Mouse (Mus musculus) limb, embryonic 11.5 days (tissue): ENCODE results near the gene Mms19. TPM values are rescaled to one million over a fixed set of nuclear protein-coding genes. Genes with fewer than 3 reads are reported as not detected.

ENCODE experiments used
- ATAC-seq: fragments of 200-750 bp; cut with Nextera tagmentation; 2 replicates; pipeline ENCODE4 v1.8.0; 2017; ENCODE audit warnings: low read depth; ENCODE audit not compliant: insufficient number of reproducible peaks, low FRiP score, low TSS enrichment
- DNase-seq: peaks from one replicate; pipeline ENCODE4 v3.0.0-alpha.2; 2015; ENCODE audit warnings: low spot score
- H3K27ac ChIP-seq: fragments of 300-500 bp; sonication (generic); replicated peaks from 2 replicates; pipeline ENCODE4 v1.5.1; 2014; ENCODE audit warnings: low read depth, mild to moderate bottlenecking, low read length
- H3K27me3 ChIP-seq: fragments of 300-500 bp; sonication (generic); 2 replicates; pipeline ENCODE4 v1.6.1; 2014; ENCODE audit warnings: mild to moderate bottlenecking, low read length, mixed read lengths; ENCODE audit not compliant: control insufficient read depth, insufficient read depth
- H3K36me3 ChIP-seq: fragments of 300-500 bp; sonication (generic); 2 replicates; pipeline ENCODE4 v1.6.1; 2014; ENCODE audit warnings: mild to moderate bottlenecking, low read length, moderate library complexity, mixed read lengths; ENCODE audit not compliant: control insufficient read depth, insufficient read depth
- H3K4me1 ChIP-seq: fragments of 300-500 bp; sonication (generic); 2 replicates; pipeline ENCODE4 v1.6.1; 2014; ENCODE audit warnings: low read length, mixed read lengths; ENCODE audit not compliant: control insufficient read depth, insufficient read depth
- H3K4me2 ChIP-seq: fragments of 300-500 bp; sonication (generic); 2 replicates; pipeline ENCODE4 v1.6.1; 2014; ENCODE audit warnings: low read depth, mild to moderate bottlenecking, moderate library complexity; ENCODE audit not compliant: severe bottlenecking
- H3K4me3 ChIP-seq: fragments of 300-500 bp; sonication (generic); 2 replicates; pipeline ENCODE4 v1.5.1; 2014; ENCODE audit warnings: low read depth, low read length
- H3K9ac ChIP-seq: fragments of 300-500 bp; sonication (generic); 2 replicates; pipeline ENCODE4 v1.6.1; 2014; ENCODE audit warnings: mild to moderate bottlenecking, low read length
- H3K9me3 ChIP-seq: fragments of 300-500 bp; sonication (generic); 2 replicates; pipeline ENCODE4 v1.6.1; 2016; ENCODE audit warnings: low read length; ENCODE audit not compliant: control insufficient read depth
- WGBS: fragments of 180-500 bp; shearing (Covaris S2); extraction: QIAGEN DNeasy Blood & Tissue Kit; methylation state at CpG from one replicate; pipeline ENCODE4 v1.1.7; 2014; 5-methylcytosine and 5-hydroxymethylcytosine counted together
- polyA plus RNA-seq: library from polyadenylated mRNA; unstranded; fragments of >200 nt; fragmentation: Nextera tagmentation; extraction: Ambion mirVana; gene quantifications from 2 replicates; pipeline ENCODE4 v1.2.1, GENCODE M21; 2014

The Mms19 gene
- 40.1 and 50.5 TPM in 2 replicates for polyA plus RNA-seq

DNA sequence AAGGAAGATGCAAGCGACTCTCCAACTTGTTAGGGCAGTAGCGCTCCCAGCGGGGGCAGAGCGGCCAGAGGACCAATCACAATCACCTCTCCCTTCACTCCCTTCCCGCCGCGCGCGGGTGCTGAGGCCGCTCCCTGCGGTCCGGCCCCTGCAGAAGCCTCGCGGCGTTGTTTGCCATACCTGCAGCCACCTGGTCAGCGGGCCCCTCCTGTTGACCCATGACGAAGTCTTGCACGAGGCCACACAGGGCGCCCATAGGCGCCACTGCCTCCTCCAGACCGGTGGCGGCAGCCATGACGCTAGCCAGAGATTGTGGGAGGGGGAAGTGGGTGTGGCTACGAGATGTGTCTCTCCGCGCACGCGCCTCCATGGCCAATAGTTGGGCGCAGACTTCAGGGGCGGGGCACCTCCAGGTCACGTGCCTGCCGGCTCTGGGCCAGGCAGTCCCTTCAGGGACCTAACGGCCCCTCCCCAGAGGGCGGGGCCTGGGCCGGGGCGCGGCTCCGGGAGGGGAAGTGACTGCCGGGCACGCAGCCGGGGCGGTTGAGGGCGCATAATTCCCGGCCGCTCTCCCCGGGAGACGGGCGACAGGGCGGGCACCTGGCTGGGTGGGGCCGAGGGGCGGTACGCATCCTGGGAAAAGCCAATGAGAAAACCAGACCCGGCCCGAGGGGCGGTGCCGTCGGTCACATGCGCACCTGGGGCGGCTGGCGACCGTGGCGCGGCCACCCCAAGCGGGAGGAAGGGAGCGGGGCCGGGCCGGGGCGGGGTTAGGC, at the start of gene Mms19:
Gene Mms19, minus strand, starts transcription at position 339 of the 776 bp plus-strand sequence.
- WGBS = under 1% methylated on average over 60 of the region's 68 CpGs
- peak within 1 kb of the TSS; percentile 86 for H3K4me3 ChIP-seq
- H3K9ac ChIP-seq = peak within 1 kb of the TSS; percentile 44
- H3K36me3 ChIP-seq = no peaks in the 10 kb centered on the region
- H3K9me3 ChIP-seq = no peaks in the 10 kb centered on the region
- H3K4me1 ChIP-seq = peaks cover 12% of the 10 kb centered on the region; the same call in 1 of the 2 replicates
- peak; percentile 99 for DNase-seq
- peak within 1 kb of the TSS; percentile 44 for H3K27ac ChIP-seq
- H3K27me3 ChIP-seq = no peaks in the 10 kb centered on the region
- peak within 1 kb of the TSS; percentile 63 for H3K4me2 ChIP-seq
- ATAC-seq = peak; percentile 97

DNA sequence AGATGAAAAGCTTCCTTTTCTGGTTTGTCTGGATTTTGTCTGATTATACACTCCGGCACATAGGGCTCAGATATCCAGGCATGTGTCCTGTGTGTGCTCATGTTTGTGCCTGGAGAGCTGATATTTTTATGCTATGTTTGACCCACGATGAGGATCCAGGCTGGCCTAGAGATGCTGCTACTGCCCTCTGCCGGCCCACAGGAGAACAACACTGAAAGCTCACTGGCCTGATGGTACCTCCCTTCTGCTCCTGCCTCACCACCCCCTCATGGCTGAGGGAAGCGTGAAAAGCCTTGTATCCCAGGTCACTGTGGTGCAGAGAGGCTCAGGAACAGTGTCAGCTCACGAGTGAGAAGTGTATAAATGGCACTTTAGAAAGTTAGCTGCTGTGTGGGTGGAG, 45.2 kb upstream of the Mms19 start:
- no peaks in the 10 kb centered on the region for H3K9me3 ChIP-seq
- H3K9ac ChIP-seq = no peak overlapping the region
- DNase-seq = peak; percentile 83
- H3K4me1 ChIP-seq = no peaks in the 10 kb centered on the region
- no peak overlapping the region for H3K27ac ChIP-seq
- H3K27me3 ChIP-seq = no peaks in the 10 kb centered on the region
- 6% methylated on average over 5 of the region's 5 CpGs for WGBS
- H3K4me2 ChIP-seq = no peak overlapping the region
- H3K36me3 ChIP-seq = 0 out of 2 replicates have a peak, but pooled peaks cover 3% of the 10 kb centered on the region
- no peak overlapping the region for H3K4me3 ChIP-seq
- ATAC-seq = 0 out of 2 replicates have a peak, but pooled peaks have one; percentile 9

DNA sequence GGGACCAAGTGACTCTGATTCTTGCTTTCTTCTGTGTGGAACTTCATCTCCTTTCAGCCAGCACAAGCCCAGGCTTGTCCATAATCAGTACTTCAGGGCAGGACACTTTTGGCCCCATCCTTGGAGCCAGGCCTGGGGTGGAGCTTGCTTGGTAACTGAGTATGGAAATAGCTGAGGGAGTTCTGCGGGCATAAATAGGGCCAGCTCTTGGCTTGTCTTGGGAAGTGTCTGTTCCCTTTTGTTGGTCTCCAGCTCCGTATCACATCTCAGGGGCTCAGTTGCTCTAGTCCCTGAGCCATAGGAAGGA, 41.5 kb upstream of the Mms19 start:
- peaks cover 3% of the 10 kb centered on the region; the same call in 1 of the 2 replicates for H3K4me1 ChIP-seq
- H3K27me3 ChIP-seq = no peaks in the 10 kb centered on the region
- H3K9ac ChIP-seq = no peak overlapping the region
- H3K9me3 ChIP-seq = no peaks in the 10 kb centered on the region
- 83% methylated on average over 2 of the region's 2 CpGs for WGBS
- H3K36me3 ChIP-seq = 0 out of 2 replicates have a peak, but pooled peaks cover 3% of the 10 kb centered on the region
- no peak overlapping the region for H3K4me2 ChIP-seq
- H3K27ac ChIP-seq = no peak overlapping the region
- no peak overlapping the region for H3K4me3 ChIP-seq
- DNase-seq = no peak
- no peak for ATAC-seq

DNA sequence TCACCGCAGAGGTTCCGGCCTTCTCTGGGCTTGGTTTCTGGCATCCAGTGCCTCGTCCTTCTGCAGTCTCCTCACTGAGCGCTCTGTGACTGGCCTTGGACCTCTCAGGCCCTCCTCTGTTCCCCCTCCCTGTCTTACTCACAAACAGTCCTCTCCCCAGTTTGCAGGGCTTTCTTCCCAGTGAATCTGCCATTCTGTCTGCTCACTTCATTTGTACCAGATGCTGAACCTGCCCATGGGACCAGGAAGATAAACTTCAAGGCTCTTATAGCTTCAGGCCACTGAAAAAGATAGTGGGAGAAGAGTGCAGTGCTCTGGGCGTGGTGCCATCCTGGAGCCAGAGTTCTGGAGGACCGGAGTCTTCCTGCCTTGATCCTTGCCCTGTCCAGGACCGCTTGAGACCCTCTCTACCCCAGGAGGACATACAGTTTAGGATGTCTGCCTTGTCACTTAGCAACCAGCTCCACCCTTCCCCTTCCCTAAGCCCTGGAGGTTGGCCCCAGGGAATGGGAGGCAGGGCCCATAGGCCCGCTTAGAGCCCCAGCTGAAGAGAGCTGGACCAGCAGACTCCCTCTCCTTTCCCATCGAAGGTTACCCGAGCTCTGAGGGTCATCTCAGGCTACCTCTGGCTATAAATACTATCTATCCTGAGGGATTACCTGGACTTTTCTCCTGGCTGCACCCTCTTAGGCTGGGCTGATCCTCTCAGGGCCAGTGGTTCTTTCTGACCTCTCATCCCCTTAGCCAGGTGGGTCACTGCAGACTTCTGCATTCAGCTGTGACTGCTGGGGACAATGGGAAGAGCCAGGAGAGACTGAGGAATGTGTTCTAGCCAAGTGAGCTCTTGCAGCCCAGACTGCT, 41.0 kb upstream of the Mms19 start:
- Histone ChIP-seq H3K27me3 (no peaks in the 10 kb centered on the region), H3K36me3 (0 out of 2 replicates have a peak, but pooled peaks cover 3% of the 10 kb centered on the region), H3K9ac (no peak overlapping the region), H3K9me3 (no peaks in the 10 kb centered on the region), H3K4me3 (no peak overlapping the region), H3K4me1 (peaks cover 7% of the 10 kb centered on the region), H3K27ac (no peak overlapping the region), H3K4me2 (no peak overlapping the region)
- no peak for DNase-seq
- ATAC-seq = no peak
- WGBS = 83% methylated on average over 10 of the region's 10 CpGs

DNA sequence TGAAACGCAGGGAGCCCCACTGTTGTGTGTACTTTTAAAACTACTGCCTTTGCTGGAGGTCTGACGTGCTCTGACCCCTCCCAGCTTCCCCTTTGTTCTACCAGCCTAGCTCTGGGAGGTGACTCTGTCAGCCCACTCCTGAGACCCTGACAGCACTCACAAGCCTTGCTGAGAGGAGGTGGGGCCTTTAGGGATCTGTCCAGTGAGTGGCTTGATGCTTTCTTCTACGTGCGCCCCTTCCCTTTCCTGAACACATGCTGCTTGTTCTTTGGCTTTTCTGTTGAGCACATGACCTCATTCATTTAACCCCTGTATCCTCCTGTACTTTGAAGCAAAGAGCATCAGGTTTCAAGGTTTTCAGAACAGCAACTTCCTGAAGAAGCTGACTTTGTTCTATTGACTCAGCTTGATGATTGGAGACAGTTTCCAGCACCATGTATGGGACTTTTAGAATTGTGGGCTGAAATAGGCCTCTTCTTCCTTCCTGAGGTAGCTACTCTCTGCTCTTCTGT, 38.1 kb upstream of the Mms19 start:
- H3K9me3 ChIP-seq = no peaks in the 10 kb centered on the region
- H3K4me2 ChIP-seq = no peak overlapping the region
- no peak overlapping the region for H3K9ac ChIP-seq
- H3K36me3 ChIP-seq = 0 out of 2 replicates have a peak, but pooled peaks cover 3% of the 10 kb centered on the region
- DNase-seq = no peak
- no peak overlapping the region for H3K4me3 ChIP-seq
- 26% methylated on average over 4 of the region's 4 CpGs for whole genome bisulfite sequencing
- no peaks in the 10 kb centered on the region for H3K27me3 ChIP-seq
- H3K27ac ChIP-seq = no peak overlapping the region; the same call in 1 of the 2 replicates
- H3K4me1 ChIP-seq = peaks cover 10% of the 10 kb centered on the region
- no peak for ATAC-seq

DNA sequence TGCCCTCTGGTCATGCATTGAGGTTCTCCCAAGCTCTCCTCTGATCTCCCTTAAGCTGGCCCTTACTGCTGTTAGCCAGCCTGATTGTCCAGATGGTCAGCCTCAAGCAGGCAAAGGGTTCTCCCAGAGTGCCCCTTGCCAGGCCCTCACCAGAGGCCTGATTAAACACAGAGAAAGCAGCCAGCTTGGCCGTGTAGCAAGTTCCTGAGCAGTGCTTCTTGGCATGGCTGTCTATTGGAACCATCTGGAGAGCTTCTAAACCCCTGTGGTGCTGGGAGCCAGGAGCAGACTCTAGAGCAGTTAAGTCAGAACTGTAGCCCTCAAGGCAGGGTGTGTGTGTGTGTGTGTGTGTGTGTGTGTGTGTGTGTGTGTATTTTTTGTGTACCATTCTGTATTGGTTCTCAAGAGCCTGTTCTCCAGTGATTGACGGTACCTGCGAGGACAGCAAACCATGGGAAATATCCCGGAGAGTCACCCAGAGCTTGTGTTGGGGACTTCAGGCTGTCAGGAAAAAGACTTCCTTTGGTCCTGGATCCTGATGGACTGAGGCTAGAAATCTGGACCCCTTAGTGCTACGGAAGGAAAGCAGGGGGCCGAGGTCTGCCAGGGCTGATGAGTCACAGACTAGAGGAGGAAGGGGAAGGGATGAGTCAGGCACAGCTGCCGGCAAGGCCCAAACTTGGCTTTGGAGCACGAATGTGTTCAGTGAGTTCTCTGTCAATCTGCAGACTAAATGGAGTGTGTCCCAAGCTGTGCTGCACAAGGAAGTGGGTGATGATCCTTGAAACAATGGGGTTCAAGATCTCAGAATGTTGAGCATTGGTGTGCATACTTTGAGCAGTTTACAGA, 36.7 kb upstream of the Mms19 start:
- 74% methylated on average over 8 of the region's 8 CpGs for WGBS
- DNase-seq (no peak), ATAC-seq (no peak)
- no peaks in the 10 kb centered on the region for H3K9me3 ChIP-seq
- H3K9ac ChIP-seq = no peak overlapping the region
- H3K4me3 ChIP-seq = no peak overlapping the region
- 0 out of 2 replicates have a peak, but pooled peaks cover 3% of the 10 kb centered on the region for H3K36me3 ChIP-seq
- H3K4me1 ChIP-seq = peaks cover 10% of the 10 kb centered on the region
- peak overlapping the region; percentile 66; the same call in 1 of the 2 replicates for H3K27ac ChIP-seq
- no peaks in the 10 kb centered on the region for H3K27me3 ChIP-seq
- H3K4me2 ChIP-seq = no peak overlapping the region

DNA sequence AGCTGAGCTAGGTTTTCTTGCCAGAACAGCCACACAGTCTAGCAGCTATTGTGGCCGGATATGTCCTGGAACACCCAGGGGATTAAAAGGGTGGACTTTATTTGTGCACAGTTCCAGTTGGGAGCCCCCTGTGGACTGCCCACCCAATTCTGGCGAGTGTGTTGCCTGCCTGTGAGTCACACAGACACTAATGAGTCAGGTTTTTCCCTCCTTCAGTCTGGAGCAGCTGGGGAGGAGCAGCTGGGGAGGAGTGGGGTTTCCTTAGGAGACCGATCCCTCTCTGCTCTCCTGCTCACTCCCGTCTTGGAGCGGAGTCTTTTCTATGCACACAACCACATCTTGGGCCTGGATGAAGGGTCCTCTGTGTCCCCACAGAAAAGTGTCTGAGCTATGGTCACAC, 35.9 kb upstream of the Mms19 start:
- peaks cover 10% of the 10 kb centered on the region for H3K4me1 ChIP-seq
- no peak for ATAC-seq

More for the DNA sequence above, 35.9 kb upstream of the Mms19 start:
- no peaks in the 10 kb centered on the region for H3K27me3 ChIP-seq
- H3K36me3 ChIP-seq = 0 out of 2 replicates have a peak, but pooled peaks cover 3% of the 10 kb centered on the region
- H3K9ac ChIP-seq = peak overlapping the region; percentile 7; the same call in 1 of the 2 replicates
- no peak for DNase-seq
- no peak overlapping the region for H3K4me2 ChIP-seq
- no peaks in the 10 kb centered on the region for H3K9me3 ChIP-seq
- no peak overlapping the region for H3K4me3 ChIP-seq
- 71% methylated on average over 5 of the region's 5 CpGs for WGBS
- H3K27ac ChIP-seq = peak overlapping the region; percentile 66
